Mouse (Mus musculus) heart, embryonic 15.5 days (tissue): Measurements from ENCODE around the gene Josd1. TPM values are rescaled to one million over a fixed set of nuclear protein-coding genes. Genes with fewer than 3 reads are reported as not detected.

Experiments
- ATAC-seq: fragments of 200-750 bp; cut with Nextera tagmentation; replicated peaks from 2 replicates; pipeline ENCODE4 v1.8.0; 2017; ENCODE audit warnings: low read depth, moderate TSS enrichment; ENCODE audit not compliant: insufficient number of reproducible peaks, insufficient read depth, low FRiP score
- H3K27ac ChIP-seq: fragments of 300-500 bp; sonication (generic); 2 replicates; pipeline ENCODE4 v1.5.1; 2015; ENCODE audit warnings: mild to moderate bottlenecking, inconsistent platforms
- H3K27me3 ChIP-seq: fragments of 300-500 bp; sonication (generic); 2 replicates; pipeline ENCODE4 v1.6.1; 2015; ENCODE audit warnings: inconsistent platforms
- H3K36me3 ChIP-seq: fragments of 300-500 bp; sonication (generic); 2 replicates; pipeline ENCODE4 v1.6.1; 2015; ENCODE audit warnings: mild to moderate bottlenecking, inconsistent platforms
- H3K4me1 ChIP-seq: fragments of 300-500 bp; sonication (generic); replicated peaks from 2 replicates; pipeline ENCODE4 v1.6.1; 2015; ENCODE audit warnings: inconsistent platforms
- H3K4me2 ChIP-seq: fragments of 300-500 bp; sonication (generic); 2 replicates; pipeline ENCODE4 v1.6.1; 2015; ENCODE audit warnings: inconsistent platforms, mild to moderate bottlenecking, moderate library complexity
- H3K4me3 ChIP-seq: fragments of 300-500 bp; sonication (generic); 2 replicates; pipeline ENCODE4 v1.5.1; 2015; ENCODE audit warnings: mild to moderate bottlenecking, inconsistent platforms
- H3K9ac ChIP-seq: fragments of 300-500 bp; sonication (generic); 2 replicates; pipeline ENCODE4 v1.6.1; 2015; ENCODE audit warnings: mild to moderate bottlenecking, inconsistent platforms
- H3K9me3 ChIP-seq: fragments of 300-500 bp; sonication (generic); replicated peaks from 2 replicates; pipeline ENCODE4 v1.6.1; 2016; ENCODE audit warnings: inconsistent platforms
- WGBS: fragments of 180-500 bp; shearing (Covaris S2); methylation state at CpG from one replicate; pipeline ENCODE4 v1.1.7; 2015; ENCODE audit warnings: mixed read lengths; 5-methylcytosine and 5-hydroxymethylcytosine counted together
- polyA plus RNA-seq: library from polyadenylated mRNA; unstranded; fragments of >200 nt; fragmentation: Nextera tagmentation; extraction: Ambion mirVana; gene quantifications from 2 replicates; pipeline ENCODE4 v1.2.1, GENCODE M21; 2015

Josd1 gene
- polyA plus RNA-seq, 1 experiment from 2014 or later: 20.6 TPM

GRCm38 (mm10) chr15:79692334-79692733, 4.6 kb upstream of the Josd1 start:
- no peak for ATAC-seq
- no peak overlapping the region for H3K27ac ChIP-seq
- peaks cover 10% of the 10 kb centered on the region for H3K36me3 ChIP-seq
- WGBS: 78% methylated on average over 5 of the region's 5 CpGs
- H3K4me2 ChIP-seq: peak overlapping the region; percentile 97; the same call in 1 of the 2 replicates
- peaks cover 36% of the 10 kb centered on the region for H3K4me1 ChIP-seq
- H3K9me3 ChIP-seq: no peaks in the 10 kb centered on the region
- peak overlapping the region; percentile 81; the same call in 1 of the 2 replicates for H3K4me3 ChIP-seq
- H3K27me3 ChIP-seq: no peaks in the 10 kb centered on the region
- H3K9ac ChIP-seq: no peak overlapping the region

GRCm38 (mm10) chr15:79691023-79691508, 3.3 kb upstream of the Josd1 start:
- H3K4me2 ChIP-seq: peak overlapping the region; percentile 97
- H3K9ac ChIP-seq: peak overlapping the region; percentile 80
- peaks cover 40% of the 10 kb centered on the region for H3K4me1 ChIP-seq
- peak; percentile 1; the same call in 1 of the 2 replicates for ATAC-seq
- H3K27ac ChIP-seq: peak overlapping the region; percentile 87
- WGBS: under 1% methylated on average over 53 of the region's 53 CpGs
- peak overlapping the region; percentile 81 for H3K4me3 ChIP-seq
- peaks cover 3% of the 10 kb centered on the region; the same call in 1 of the 2 replicates for H3K36me3 ChIP-seq
- H3K27me3 ChIP-seq: no peaks in the 10 kb centered on the region
- H3K9me3 ChIP-seq: no peaks in the 10 kb centered on the region

- H3K27ac ChIP-seq: peak within 1 kb of the TSS; percentile 87
- peak; percentile 93 for ATAC-seq
- WGBS: under 1% methylated on average over 45 of the region's 45 CpGs
- H3K9ac ChIP-seq: peak within 1 kb of the TSS; percentile 80
- no peaks in the 10 kb centered on the region for H3K9me3 ChIP-seq
- H3K27me3 ChIP-seq: no peaks in the 10 kb centered on the region
- peaks cover 3% of the 10 kb centered on the region; the same call in 1 of the 2 replicates for H3K36me3 ChIP-seq
- peaks cover 43% of the 10 kb centered on the region for H3K4me1 ChIP-seq
- H3K4me3 ChIP-seq: peak within 1 kb of the TSS; percentile 81
- H3K4me2 ChIP-seq: peak within 1 kb of the TSS; percentile 97
Measured at GRCm38 (mm10) chr15:79690426-79691022, 2.8 kb upstream of the Josd1 start, which contains the start of gene Gtpbp1. Gtpbp1 (plus strand) TSS chr15:79690845.

- Histone ChIP-seq H3K4me3 (peak overlapping the region; percentile 81), H3K9ac (peak overlapping the region; percentile 21), H3K36me3 (peaks cover under 1% of the 10 kb centered on the region; the same call in 1 of the 2 replicates), H3K27me3 (no peaks in the 10 kb centered on the region), H3K4me1 (peaks cover 48% of the 10 kb centered on the region), H3K9me3 (no peaks in the 10 kb centered on the region), H3K4me2 (peak overlapping the region; percentile 64), H3K27ac (peak overlapping the region; percentile 68)
- 17% methylated on average over 24 of the region's 24 CpGs for WGBS
- ATAC-seq: no peak
Measured at GRCm38 (mm10) chr15:79689662-79690425, 2.1 kb upstream of the Josd1 start.

GRCm38 (mm10) chr15:79688268-79688956, 693 bp upstream of the Josd1 start:
- Histone ChIP-seq H3K27me3 (no peaks in the 10 kb centered on the region), H3K9me3 (no peaks in the 10 kb centered on the region), H3K4me1 (peaks cover 56% of the 10 kb centered on the region), H3K4me3 (peak overlapping the region; percentile 83), H3K36me3 (no peaks in the 10 kb centered on the region), H3K9ac (peak overlapping the region; percentile 91), H3K4me2 (peak overlapping the region; percentile 73), H3K27ac (peak overlapping the region; percentile 99)
- no peak for ATAC-seq
- WGBS: 5% methylated on average over 8 of the region's 8 CpGs

- Histone ChIP-seq H3K27ac (peak overlapping the region; percentile 99), H3K36me3 (no peaks in the 10 kb centered on the region), H3K27me3 (no peaks in the 10 kb centered on the region), H3K9ac (peak overlapping the region; percentile 91), H3K4me1 (peaks cover 64% of the 10 kb centered on the region), H3K9me3 (no peaks in the 10 kb centered on the region), H3K4me2 (peak overlapping the region; percentile 73), H3K4me3 (peak overlapping the region; percentile 83)
- 0% methylated on average over 33 of the region's 33 CpGs for WGBS
- 0 out of 2 replicates have a peak, but pooled peaks have one; percentile 0 for ATAC-seq
Measured at GRCm38 (mm10) chr15:79687175-79687574, 544 bp downstream of the Josd1 start.

- no peaks in the 10 kb centered on the region for H3K9me3 ChIP-seq
- H3K36me3 ChIP-seq: no peaks in the 10 kb centered on the region
- H3K27me3 ChIP-seq: no peaks in the 10 kb centered on the region
- H3K27ac ChIP-seq: peak overlapping the region; percentile 99
- ATAC-seq: no peak
- 3% methylated on average over 15 of the region's 15 CpGs for WGBS
- peak overlapping the region; percentile 83 for H3K4me3 ChIP-seq
- peak overlapping the region; percentile 91 for H3K9ac ChIP-seq
- H3K4me1 ChIP-seq: peaks cover 63% of the 10 kb centered on the region
- H3K4me2 ChIP-seq: peak overlapping the region; percentile 73
Measured at GRCm38 (mm10) chr15:79686046-79686869, 1.5 kb downstream of the Josd1 start.

- Histone ChIP-seq H3K27ac (peak overlapping the region; percentile 99), H3K4me2 (peak overlapping the region; percentile 73), H3K9ac (peak overlapping the region; percentile 91), H3K36me3 (no peaks in the 10 kb centered on the region), H3K4me1 (peaks cover 70% of the 10 kb centered on the region), H3K9me3 (no peaks in the 10 kb centered on the region), H3K27me3 (no peaks in the 10 kb centered on the region), H3K4me3 (peak overlapping the region; percentile 83)
- 26% methylated on average over 6 of the region's 6 CpGs for WGBS
- no peak for ATAC-seq
Measured at GRCm38 (mm10) chr15:79685141-79685641, 2.5 kb downstream of the Josd1 start.

- Histone ChIP-seq H3K27ac (peak overlapping the region; percentile 68), H3K36me3 (no peaks in the 10 kb centered on the region), H3K27me3 (no peaks in the 10 kb centered on the region), H3K9me3 (no peaks in the 10 kb centered on the region), H3K4me1 (peaks cover 65% of the 10 kb centered on the region), H3K4me3 (peak overlapping the region; percentile 83), H3K4me2 (peak overlapping the region; percentile 73), H3K9ac (peak overlapping the region; percentile 91)
- WGBS: 71% methylated on average over 6 of the region's 6 CpGs
- no peak for ATAC-seq
Measured at GRCm38 (mm10) chr15:79684616-79685015, 3.1 kb downstream of the Josd1 start.

- peak overlapping the region; percentile 68 for H3K27ac ChIP-seq
- peaks cover 63% of the 10 kb centered on the region for H3K4me1 ChIP-seq
- WGBS: 39% methylated on average over 19 of the region's 19 CpGs
- H3K27me3 ChIP-seq: no peaks in the 10 kb centered on the region
- no peaks in the 10 kb centered on the region for H3K9me3 ChIP-seq
- no peak for ATAC-seq
- peak overlapping the region; percentile 83 for H3K4me3 ChIP-seq
- peak overlapping the region; percentile 91 for H3K9ac ChIP-seq
- H3K4me2 ChIP-seq: peak overlapping the region; percentile 73
- H3K36me3 ChIP-seq: no peaks in the 10 kb centered on the region
Measured at GRCm38 (mm10) chr15:79683707-79684465, 3.8 kb downstream of the Josd1 start.
